Mouse (Mus musculus) embryonic facial prominence, embryonic 12.5 days (tissue): ENCODE data around the gene AU040320. TPM values are rescaled to one million over a fixed set of nuclear protein-coding genes. Genes with fewer than 3 reads are reported as not detected.

ENCODE experiments used
- ATAC-seq: fragments of 200-750 bp; cut with Nextera tagmentation; 2 replicates; pipeline ENCODE4 v1.8.0; 2017; ENCODE audit not compliant: insufficient number of reproducible peaks, insufficient read depth, low FRiP score, low TSS enrichment
- H3K27ac ChIP-seq: fragments of 300-500 bp; sonication (generic); 2 replicates; pipeline ENCODE4 v1.5.1; 2016; ENCODE audit warnings: mild to moderate bottlenecking
- H3K27me3 ChIP-seq: fragments of 300-500 bp; sonication (generic); 2 replicates; pipeline ENCODE4 v1.6.1; 2016; ENCODE audit warnings: mild to moderate bottlenecking, moderate library complexity
- H3K36me3 ChIP-seq: fragments of 300-500 bp; sonication (generic); 2 replicates; pipeline ENCODE4 v1.6.1; 2016; ENCODE audit warnings: mild to moderate bottlenecking
- H3K4me1 ChIP-seq: fragments of 300-500 bp; sonication (generic); 2 replicates; pipeline ENCODE4 v1.6.1; 2016
- H3K4me2 ChIP-seq: fragments of 300-500 bp; sonication (generic); replicated peaks from 2 replicates; pipeline ENCODE4 v1.6.1; 2016; ENCODE audit warnings: mild to moderate bottlenecking, moderate library complexity
- H3K4me3 ChIP-seq: fragments of 300-500 bp; sonication (generic); 2 replicates; pipeline ENCODE4 v1.5.1; 2016; ENCODE audit warnings: mild to moderate bottlenecking
- H3K9ac ChIP-seq: fragments of 300-500 bp; sonication (generic); 2 replicates; pipeline ENCODE4 v1.6.1; 2016; ENCODE audit warnings: mild to moderate bottlenecking, moderate library complexity
- H3K9me3 ChIP-seq: fragments of 300-500 bp; sonication (generic); 2 replicates; pipeline ENCODE4 v1.6.1; 2016; ENCODE audit warnings: mild to moderate bottlenecking, moderate library complexity
- WGBS: fragments of 180-500 bp; shearing (Covaris S2); methylation state at CpG from one replicate; pipeline ENCODE4 v1.1.7; 2016; 5-methylcytosine and 5-hydroxymethylcytosine counted together
- polyA plus RNA-seq: library from polyadenylated mRNA; unstranded; fragments of >200 nt; fragmentation: Nextera tagmentation; extraction: Ambion mirVana; gene quantifications from 2 replicates; pipeline ENCODE4 v1.2.1, GENCODE M21; 2016

Gene AU040320
- polyA plus RNA-seq, 1 experiment from 2014 or later: 18.1 TPM

- Histone ChIP-seq H3K9ac (peak overlapping the region; percentile 80), H3K4me3 (peak overlapping the region; percentile 94), H3K4me1 (peaks cover 28% of the 10 kb centered on the region), H3K27ac (no peak overlapping the region), H3K27me3 (no peaks in the 10 kb centered on the region), H3K9me3 (no peaks in the 10 kb centered on the region), H3K36me3 (peaks cover 38% of the 10 kb centered on the region), H3K4me2 (peak overlapping the region; percentile 99)
- no peak for ATAC-seq
- WGBS: 52% methylated on average over 10 of the region's 10 CpGs
These were observed 1.8 kb upstream of the AU040320 start for GRCm38 (mm10) chr4:126751556-126752023.

- Histone ChIP-seq H3K4me1 (peaks cover 28% of the 10 kb centered on the region), H3K27me3 (no peaks in the 10 kb centered on the region), H3K4me2 (peak overlapping the region; percentile 99), H3K36me3 (peaks cover 33% of the 10 kb centered on the region), H3K4me3 (peak overlapping the region; percentile 94), H3K27ac (no peak overlapping the region), H3K9me3 (no peaks in the 10 kb centered on the region), H3K9ac (peak overlapping the region; percentile 80)
- no peak for ATAC-seq
- WGBS: 6% methylated on average over 13 of the region's 13 CpGs
These were observed 1.2 kb upstream of the AU040320 start for GRCm38 (mm10) chr4:126752024-126752607.

- no peaks in the 10 kb centered on the region for H3K9me3 ChIP-seq
- H3K36me3 ChIP-seq: peaks cover 29% of the 10 kb centered on the region
- H3K4me2 ChIP-seq: peak overlapping the region; percentile 99
- peaks cover 28% of the 10 kb centered on the region for H3K4me1 ChIP-seq
- peak overlapping the region; percentile 80 for H3K9ac ChIP-seq
- under 1% methylated on average over 23 of the region's 23 CpGs for WGBS
- peak overlapping the region; percentile 94; the same call in 1 of the 2 replicates for H3K27ac ChIP-seq
- H3K4me3 ChIP-seq: peak overlapping the region; percentile 94
- H3K27me3 ChIP-seq: no peaks in the 10 kb centered on the region
- ATAC-seq: no peak
These were observed 669 bp upstream of the AU040320 start for GRCm38 (mm10) chr4:126752608-126753141.

- Histone ChIP-seq H3K4me3 (peak overlapping the region; percentile 94), H3K9ac (peak overlapping the region; percentile 80), H3K36me3 (peaks cover 17% of the 10 kb centered on the region), H3K4me1 (peaks cover 24% of the 10 kb centered on the region), H3K27ac (peak overlapping the region; percentile 94), H3K4me2 (peak overlapping the region; percentile 99), H3K9me3 (no peaks in the 10 kb centered on the region), H3K27me3 (no peaks in the 10 kb centered on the region)
- no peak for ATAC-seq
- 2% methylated on average over 12 of the region's 12 CpGs for WGBS
These were observed 877 bp downstream of the AU040320 start for GRCm38 (mm10) chr4:126754231-126754611.

- no peak for ATAC-seq
- Histone ChIP-seq H3K4me3 (peak overlapping the region; percentile 94), H3K36me3 (peaks cover 17% of the 10 kb centered on the region), H3K27me3 (no peaks in the 10 kb centered on the region), H3K4me2 (peak overlapping the region; percentile 99), H3K27ac (no peak overlapping the region), H3K9ac (no peak overlapping the region), H3K4me1 (peaks cover 23% of the 10 kb centered on the region), H3K9me3 (no peaks in the 10 kb centered on the region)
- 54% methylated on average over 12 of the region's 12 CpGs for WGBS
These were observed 1.5 kb downstream of the AU040320 start for GRCm38 (mm10) chr4:126754736-126755374.

GRCm38 (mm10) chr4:126756766-126757165, 3.4 kb downstream of the AU040320 start:
- Histone ChIP-seq H3K27ac (no peak overlapping the region), H3K9me3 (no peaks in the 10 kb centered on the region), H3K9ac (no peak overlapping the region), H3K36me3 (peaks cover 16% of the 10 kb centered on the region), H3K4me1 (peaks cover 16% of the 10 kb centered on the region), H3K4me2 (no peak overlapping the region), H3K4me3 (no peak overlapping the region), H3K27me3 (no peaks in the 10 kb centered on the region)
- no peak for ATAC-seq
- WGBS: 87% methylated on average over 4 of the region's 4 CpGs

- Histone ChIP-seq H3K9me3 (no peaks in the 10 kb centered on the region), H3K9ac (no peak overlapping the region), H3K4me3 (no peak overlapping the region), H3K27me3 (no peaks in the 10 kb centered on the region), H3K4me2 (no peak overlapping the region), H3K4me1 (peaks cover 7% of the 10 kb centered on the region; the same call in 1 of the 2 replicates), H3K27ac (no peak overlapping the region), H3K36me3 (peaks cover 19% of the 10 kb centered on the region)
- 84% methylated on average over 5 of the region's 5 CpGs for WGBS
- ATAC-seq: no peak
These were observed 5.0 kb downstream of the AU040320 start for GRCm38 (mm10) chr4:126758299-126758698.

- peaks cover 19% of the 10 kb centered on the region for H3K36me3 ChIP-seq
- H3K9ac ChIP-seq: no peak overlapping the region
- H3K9me3 ChIP-seq: no peaks in the 10 kb centered on the region
- H3K4me1 ChIP-seq: peaks cover 4% of the 10 kb centered on the region; the same call in 1 of the 2 replicates
- H3K27ac ChIP-seq: no peak overlapping the region
- no peak for ATAC-seq
- no peak overlapping the region for H3K4me2 ChIP-seq
- 90% methylated on average over 2 of the region's 2 CpGs for WGBS
- H3K4me3 ChIP-seq: no peak overlapping the region
- no peaks in the 10 kb centered on the region for H3K27me3 ChIP-seq
These were observed 6.1 kb downstream of the AU040320 start for GRCm38 (mm10) chr4:126759435-126759834.

GRCm38 (mm10) chr4:126762586-126763359, 9.4 kb downstream of the AU040320 start:
- H3K9ac ChIP-seq: no peak overlapping the region
- ATAC-seq: no peak

GRCm38 (mm10) chr4:126763483-126763882, 10.1 kb downstream of the AU040320 start:
- H3K27me3 ChIP-seq: no peaks in the 10 kb centered on the region
- no peak overlapping the region for H3K4me3 ChIP-seq
- H3K36me3 ChIP-seq: peaks cover 19% of the 10 kb centered on the region
- no peak overlapping the region for H3K4me2 ChIP-seq
- H3K9ac ChIP-seq: no peak overlapping the region
- H3K27ac ChIP-seq: no peak overlapping the region
- no peak for ATAC-seq
- no peaks in the 10 kb centered on the region for H3K4me1 ChIP-seq
- WGBS: 81% methylated on average over 2 of the region's 2 CpGs
- H3K9me3 ChIP-seq: no peaks in the 10 kb centered on the region

More at GRCm38 (mm10) chr4:126762586-126763359, 9.4 kb downstream of the AU040320 start:
- Histone ChIP-seq H3K4me1 (no peaks in the 10 kb centered on the region), H3K27me3 (no peaks in the 10 kb centered on the region), H3K9me3 (no peaks in the 10 kb centered on the region), H3K4me2 (no peak overlapping the region), H3K36me3 (peaks cover 19% of the 10 kb centered on the region), H3K4me3 (no peak overlapping the region), H3K27ac (no peak overlapping the region)
- WGBS: 82% methylated on average over 11 of the region's 11 CpGs

- Histone ChIP-seq H3K4me1 (no peaks in the 10 kb centered on the region), H3K9ac (no peak overlapping the region), H3K9me3 (no peaks in the 10 kb centered on the region), H3K27me3 (no peaks in the 10 kb centered on the region), H3K4me2 (no peak overlapping the region), H3K36me3 (peaks cover 5% of the 10 kb centered on the region; the same call in 1 of the 2 replicates), H3K27ac (no peak overlapping the region), H3K4me3 (no peak overlapping the region)
- ATAC-seq: no peak
- WGBS: 88% methylated on average over 9 of the region's 9 CpGs
These were observed 16.6 kb downstream of the AU040320 start for GRCm38 (mm10) chr4:126769800-126770563.
